Mouse (Mus musculus) frontal cortex, adult (tissue): ENCODE results near the gene Krtap29-1.

Experiments used
- ATAC-seq: cut with Nextera tagmentation; 2 replicates; pipeline ENCODE4 v1.9.2; 2017; ENCODE audit warnings: mild to moderate bottlenecking, moderate library complexity, mixed read lengths; ENCODE audit not compliant: low TSS enrichment

Gene Krtap29-1

GRCm38 (mm10) chr11:99978953-99979352 lies at the start of gene Krtap29-1:
Gene Krtap29-1 (minus strand): TSS chr11:99979053.
- no peak for ATAC-seq

DNA sequence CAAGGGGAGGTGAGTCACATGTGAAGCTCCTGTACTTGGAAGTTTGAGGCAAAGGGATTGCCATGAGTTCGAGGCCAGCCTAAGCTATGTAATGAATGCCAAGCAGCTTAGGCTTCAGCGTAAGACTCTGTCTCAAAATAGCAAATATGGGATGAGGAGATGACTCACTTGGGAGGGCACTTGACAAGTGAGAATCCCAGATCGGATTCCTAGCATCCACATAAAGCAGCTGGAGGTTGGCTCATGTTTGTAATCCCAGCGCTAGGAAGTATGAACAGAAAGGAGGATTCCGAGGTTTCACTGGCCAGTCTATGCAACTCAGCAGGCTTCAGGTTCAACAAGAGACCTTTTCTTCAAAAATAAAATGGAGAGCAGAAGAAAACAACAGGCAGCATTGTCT lies 42.6 kb upstream of the Krtap29-1 start:
- peak; percentile 67; the same call in 1 of the 2 replicates for ATAC-seq

DNA sequence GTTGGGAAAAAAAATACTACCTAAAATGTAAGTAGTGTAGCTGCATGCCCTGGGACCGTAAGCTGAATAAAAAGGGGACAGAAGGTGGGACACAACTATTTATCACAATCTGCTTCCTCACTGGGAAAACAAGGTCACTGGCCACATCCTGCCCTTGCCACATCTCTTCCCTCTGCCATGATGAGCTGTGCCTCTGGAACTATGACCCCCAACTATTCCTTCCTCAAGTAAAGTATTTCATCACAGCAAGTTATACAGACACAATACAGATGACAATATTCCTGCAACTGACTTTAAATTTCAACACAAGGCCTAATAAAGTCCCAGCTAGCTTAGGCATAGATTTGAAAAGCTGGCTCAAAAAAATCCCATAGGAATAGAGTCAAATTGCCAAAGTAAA lies 40.6 kb upstream of the Krtap29-1 start:
- ATAC-seq = no peak

- no peak for ATAC-seq
Measured at GRCm38 (mm10) chr11:100016112-100016511, 37.3 kb upstream of the Krtap29-1 start, which contains the start of gene Krt33a. Gene Krt33a (minus strand): TSS chr11:100016212.

DNA sequence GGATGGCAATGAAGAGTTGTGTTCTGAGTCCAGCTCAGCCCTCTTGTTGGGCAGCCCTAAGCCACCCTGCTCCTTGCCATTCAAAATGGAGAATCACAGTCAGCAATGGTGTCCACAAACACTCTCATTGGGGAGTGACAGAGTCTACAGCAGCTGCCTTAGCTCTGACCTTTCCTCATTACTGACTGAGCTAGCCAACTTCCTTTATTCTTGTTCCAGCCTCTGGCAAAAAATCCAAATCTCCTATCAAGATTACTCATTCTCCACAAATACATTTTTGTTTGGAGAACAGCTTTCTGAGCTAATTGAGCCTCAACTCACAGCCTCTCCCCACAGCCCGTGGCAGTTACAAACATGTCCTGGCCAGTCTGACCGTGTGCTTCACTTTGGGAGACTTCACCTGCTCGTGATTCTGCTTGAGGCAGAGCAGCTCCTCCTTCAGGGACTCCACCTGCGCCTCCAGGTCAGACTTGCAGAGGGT lies 34.9 kb upstream of the Krtap29-1 start:
- ATAC-seq = no peak

- ATAC-seq = no peak
Measured at GRCm38 (mm10) chr11:100010682-100011081, 31.8 kb upstream of the Krtap29-1 start.

DNA sequence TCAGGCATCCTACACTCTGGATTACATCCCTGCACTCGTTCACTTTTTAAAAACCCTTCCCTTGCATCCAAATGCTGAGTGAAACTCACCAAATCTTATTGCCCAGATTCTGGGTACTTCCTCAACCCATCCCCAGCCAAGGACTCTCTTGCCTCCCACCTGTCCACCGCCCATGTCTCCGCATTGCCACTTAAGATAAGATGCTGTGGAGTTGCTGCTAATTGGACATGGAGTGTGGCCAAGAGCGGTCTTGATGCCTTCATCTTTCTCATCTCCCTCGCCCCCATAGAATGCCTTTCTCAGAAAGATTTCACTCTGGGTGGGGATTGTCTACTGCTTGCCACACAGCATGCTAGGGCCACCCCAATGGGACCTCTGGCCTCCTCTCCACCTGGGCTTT lies 29.5 kb upstream of the Krtap29-1 start:
- ATAC-seq = peak; percentile 13; the same call in 1 of the 2 replicates

- ATAC-seq = no peak
Measured at GRCm38 (mm10) chr11:100006624-100007023, 27.8 kb upstream of the Krtap29-1 start.

GRCm38 (mm10) chr11:100005905-100006304 lies 27.1 kb upstream of the Krtap29-1 start:
- no peak for ATAC-seq

- ATAC-seq = peak; percentile 57; the same call in 1 of the 2 replicates
Measured at GRCm38 (mm10) chr11:100004846-100005245, 26.0 kb upstream of the Krtap29-1 start.

- ATAC-seq = no peak
Measured at GRCm38 (mm10) chr11:99999091-99999490, 20.2 kb upstream of the Krtap29-1 start.

DNA sequence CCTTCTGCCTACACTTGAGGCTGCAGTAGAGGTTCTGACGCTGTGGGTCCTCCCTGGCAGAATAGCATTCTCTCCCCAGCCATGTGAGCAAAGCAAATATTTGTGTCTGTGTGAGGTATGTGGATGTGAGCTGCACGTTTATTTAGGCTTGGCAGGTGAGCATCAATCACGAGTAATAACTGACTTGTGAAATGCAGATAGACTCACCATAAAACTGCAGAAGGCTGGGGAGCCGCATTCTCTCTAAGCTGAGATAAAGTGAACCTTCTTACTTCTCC lies 15.5 kb upstream of the Krtap29-1 start:
- ATAC-seq = no peak

- no peak for ATAC-seq
Measured at GRCm38 (mm10) chr11:99993620-99994383, 14.9 kb upstream of the Krtap29-1 start, which contains the start of gene Krtap17-1. Gene Krtap17-1 (minus strand): TSS chr11:99993994.

DNA sequence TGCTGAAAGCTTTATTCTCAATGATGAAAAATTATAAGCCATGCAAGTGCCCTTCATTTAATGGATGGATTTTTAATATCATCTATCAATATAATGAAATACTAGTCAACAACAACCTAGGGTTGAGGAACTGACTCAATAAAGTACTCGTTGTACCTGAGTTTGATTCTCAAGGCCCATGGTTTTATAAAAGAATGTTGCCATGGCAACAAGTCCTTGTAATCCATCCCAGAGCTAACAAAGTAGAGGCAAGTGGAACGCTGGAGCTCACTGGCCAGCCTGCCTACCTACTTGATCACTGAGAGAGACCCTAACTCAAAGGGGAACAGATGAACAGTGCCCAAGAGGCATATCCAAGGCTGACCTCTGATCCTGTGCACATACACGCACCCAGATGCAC lies 11.7 kb upstream of the Krtap29-1 start:
- ATAC-seq = no peak

GRCm38 (mm10) chr11:99989881-99990405 lies 11.1 kb upstream of the Krtap29-1 start:
- ATAC-seq = no peak

DNA sequence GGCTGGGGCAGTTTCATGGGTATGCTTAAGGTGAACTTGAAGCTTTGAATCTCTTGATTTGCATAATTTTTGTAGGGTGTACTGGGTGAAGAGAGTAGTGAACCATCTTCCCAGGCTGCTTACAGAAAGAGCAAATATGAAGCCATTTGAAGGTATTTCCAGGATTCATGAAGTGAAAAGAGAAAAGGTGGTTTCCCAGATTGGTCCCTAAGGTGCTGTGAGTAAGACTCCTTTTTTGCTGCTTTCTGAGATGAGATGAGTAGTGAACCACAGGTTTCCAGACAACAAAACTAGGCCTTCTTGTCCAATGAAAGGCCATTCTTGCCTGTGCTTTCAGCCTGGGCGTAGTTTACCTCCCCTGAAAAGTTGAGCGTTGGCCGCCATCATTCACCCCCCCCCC lies 9.7 kb upstream of the Krtap29-1 start:
- no peak for ATAC-seq

GRCm38 (mm10) chr11:99986180-99986647 lies 7.4 kb upstream of the Krtap29-1 start, which contains the start of gene Krtap16-1:
Gene Krtap16-1 (minus strand): TSS chr11:99986597.
- no peak for ATAC-seq

DNA sequence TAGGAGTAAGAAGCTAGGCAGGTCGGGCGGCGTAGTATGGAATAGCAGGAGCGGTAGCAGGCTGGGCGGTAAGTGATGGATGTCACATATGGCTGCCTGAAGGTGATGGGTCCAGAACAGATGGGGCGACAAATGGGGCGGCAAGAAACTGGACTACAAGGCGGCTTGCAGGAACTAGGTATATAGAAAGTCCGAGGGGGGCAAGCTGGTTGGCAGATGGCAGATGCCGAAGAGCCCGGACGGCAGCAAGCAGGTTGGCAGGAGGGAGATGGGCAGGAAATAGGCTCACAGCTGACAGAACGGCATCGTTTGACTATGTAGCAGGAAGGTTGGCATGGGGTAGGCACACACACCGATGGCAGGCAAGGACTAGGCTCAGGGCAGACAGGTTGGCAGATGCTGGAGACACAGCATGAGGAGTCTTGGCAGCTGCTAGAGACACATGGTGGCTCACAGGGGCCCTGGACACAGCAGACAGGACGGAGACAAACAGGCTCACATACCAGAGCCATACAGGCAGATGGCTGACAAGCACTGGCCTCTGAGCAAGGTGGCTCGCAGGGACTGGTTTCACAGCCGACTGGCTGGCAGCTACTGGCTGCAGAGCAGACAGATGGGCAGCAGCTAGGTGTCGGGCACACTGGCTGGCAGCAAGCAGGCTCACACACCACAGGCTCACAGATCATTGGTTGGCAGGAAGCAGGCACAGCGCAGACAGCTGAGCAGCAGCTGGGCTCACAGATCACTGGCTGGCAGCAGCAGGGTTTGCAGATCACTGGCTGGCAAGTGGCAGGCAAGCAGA lies 6.6 kb upstream of the Krtap29-1 start:
- ATAC-seq = peak; percentile 88

- ATAC-seq = no peak
Measured at GRCm38 (mm10) chr11:99983442-99983841, 4.6 kb upstream of the Krtap29-1 start.

DNA sequence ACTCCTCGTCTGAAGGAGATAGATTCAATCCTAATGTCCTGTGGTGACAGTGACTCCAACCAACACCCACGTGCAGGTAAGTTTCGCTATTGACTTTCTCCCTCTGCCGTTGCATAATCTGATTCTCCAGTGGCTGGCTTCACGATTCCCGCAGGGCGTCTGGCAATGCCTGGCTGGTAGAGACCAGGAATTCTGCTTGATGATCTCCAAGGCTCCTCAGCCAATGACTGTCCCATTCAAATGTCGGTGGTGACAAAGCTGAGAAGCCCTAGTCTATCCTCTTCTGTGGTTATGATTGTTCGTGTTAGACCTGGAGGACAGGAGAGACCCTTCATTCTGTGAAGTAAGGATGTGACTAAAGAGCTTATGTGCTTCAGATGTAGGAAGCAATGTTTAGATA lies 3.9 kb upstream of the Krtap29-1 start:
- ATAC-seq = no peak

- ATAC-seq = no peak
Measured at GRCm38 (mm10) chr11:99965961-99966360, 12.9 kb downstream of the Krtap29-1 start.

DNA sequence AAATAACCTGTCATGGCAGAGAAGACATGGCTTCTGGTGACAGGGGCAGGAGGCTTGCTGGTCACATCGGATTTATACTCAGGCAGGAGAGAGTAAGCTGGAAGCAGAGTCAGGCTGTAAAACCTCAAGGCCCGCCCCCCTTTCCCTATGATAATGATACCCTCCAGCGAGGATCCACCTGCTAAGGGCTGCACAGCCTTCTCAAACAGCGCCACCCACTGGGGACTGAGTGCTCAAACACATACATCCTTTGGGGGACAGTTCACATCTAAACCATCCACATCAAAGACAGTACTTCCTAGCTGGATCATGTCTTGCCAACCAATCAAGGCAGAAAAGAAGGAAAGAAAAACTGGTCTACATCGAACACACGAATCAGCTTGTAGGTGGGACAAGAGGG lies 14.6 kb downstream of the Krtap29-1 start:
- no peak for ATAC-seq
